Mouse (Mus musculus): ENCODE results near the gene Cacnb2. TPM values are rescaled to one million over a fixed set of nuclear protein-coding genes. Genes with fewer than 3 reads are reported as not detected.

Gene Cacnb2
- polyA plus RNA-seq, 1 experiment from 2014 or later: 2.2 TPM

DNA sequence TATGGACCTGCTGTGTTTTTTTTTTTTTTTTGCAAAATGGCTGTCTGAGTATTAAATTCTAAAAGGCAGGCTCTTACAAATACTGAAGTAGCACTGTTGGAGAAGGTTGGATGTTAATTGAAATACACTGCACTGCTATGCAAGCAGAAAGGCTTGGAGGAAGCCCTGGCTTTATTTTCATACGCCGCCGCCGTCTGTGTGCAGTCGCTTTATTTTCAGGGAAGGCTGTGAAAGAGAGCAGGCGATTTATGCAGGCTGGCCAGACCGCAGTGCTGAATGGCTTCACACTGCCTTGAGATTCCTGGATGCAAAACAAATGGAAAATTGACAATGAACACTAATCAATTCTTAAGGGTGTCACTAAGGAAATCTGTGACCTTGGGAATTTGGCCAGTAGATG, 137.5 kb downstream of the Cacnb2 start:
- H3K4me1 ChIP-seq: peaks cover 8% of the 10 kb centered on the region
- no peak overlapping the region for H3K4me3 ChIP-seq
- DNase-seq (ENCODE audit: low spot score): no peak
- H3K27ac ChIP-seq (replicated peaks): no peak overlapping the region
- H3K9me3 ChIP-seq: no peaks in the 10 kb centered on the region
- H3K27me3 ChIP-seq (replicated peaks; ENCODE audit: low read depth, poor library complexity, severe bottlenecking): no peaks in the 10 kb centered on the region
- no peaks in the 10 kb centered on the region for H3K36me3 ChIP-seq (replicated peaks)
- 72% methylated on average over 7 of the region's 7 CpGs for WGBS

DNA sequence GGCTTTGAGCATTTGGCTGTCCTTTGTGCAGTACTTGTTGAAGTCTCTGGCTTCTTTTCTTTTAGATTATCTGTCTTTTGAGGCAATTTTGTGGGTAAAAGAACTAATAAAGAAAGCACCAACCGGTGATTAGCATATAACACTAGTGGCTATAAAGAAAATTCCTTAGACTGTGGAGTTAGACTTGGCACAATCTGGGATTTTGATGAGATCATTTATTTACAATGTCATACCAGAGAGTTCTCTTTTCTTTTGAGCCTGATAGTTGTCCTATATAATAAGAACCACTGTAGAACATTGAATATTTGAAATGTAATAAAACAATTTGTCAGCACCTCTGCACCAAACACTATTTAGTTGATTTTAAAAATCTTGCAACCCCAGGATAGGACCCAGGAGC, 141.9 kb downstream of the Cacnb2 start:
- 90% methylated on average over 1 of the region's 1 CpGs for WGBS
- Histone ChIP-seq H3K36me3 (replicated peaks) (no peaks in the 10 kb centered on the region), H3K4me3 (no peak overlapping the region), H3K27me3 (replicated peaks; ENCODE audit: low read depth, poor library complexity, severe bottlenecking) (no peaks in the 10 kb centered on the region), H3K27ac (replicated peaks) (no peak overlapping the region), H3K4me1 (no peaks in the 10 kb centered on the region), H3K9me3 (no peaks in the 10 kb centered on the region)
- DNase-seq (ENCODE audit: low spot score): no peak

DNA sequence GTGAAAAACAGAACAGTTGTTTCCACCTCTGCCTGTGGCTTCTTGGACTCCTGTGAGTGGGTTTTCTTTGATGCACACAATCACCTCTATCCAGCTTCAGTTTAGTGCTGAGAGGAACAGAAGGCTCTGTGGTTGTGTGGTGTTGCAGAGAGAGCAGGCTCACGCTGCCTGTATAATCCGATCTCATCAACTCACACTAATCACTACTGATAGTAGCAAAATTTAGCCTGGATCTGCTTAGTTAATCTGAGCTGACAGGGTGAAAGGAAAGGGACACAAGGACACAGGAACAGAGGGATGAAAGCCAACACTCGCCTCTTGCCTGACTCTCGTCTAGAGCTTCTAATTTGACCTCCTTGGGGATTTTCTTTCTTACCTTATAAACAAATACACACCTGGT, 160.0 kb downstream of the Cacnb2 start:
- H3K27ac ChIP-seq (replicated peaks): no peak overlapping the region
- 53% methylated on average over 4 of the region's 4 CpGs for WGBS
- no peaks in the 10 kb centered on the region for H3K9me3 ChIP-seq
- DNase-seq (ENCODE audit: low spot score): no peak
- H3K36me3 ChIP-seq (replicated peaks): no peaks in the 10 kb centered on the region
- no peaks in the 10 kb centered on the region for H3K27me3 ChIP-seq (replicated peaks; ENCODE audit: low read depth, poor library complexity, severe bottlenecking)
- H3K4me1 ChIP-seq: no peaks in the 10 kb centered on the region
- H3K4me3 ChIP-seq: no peak overlapping the region

DNA sequence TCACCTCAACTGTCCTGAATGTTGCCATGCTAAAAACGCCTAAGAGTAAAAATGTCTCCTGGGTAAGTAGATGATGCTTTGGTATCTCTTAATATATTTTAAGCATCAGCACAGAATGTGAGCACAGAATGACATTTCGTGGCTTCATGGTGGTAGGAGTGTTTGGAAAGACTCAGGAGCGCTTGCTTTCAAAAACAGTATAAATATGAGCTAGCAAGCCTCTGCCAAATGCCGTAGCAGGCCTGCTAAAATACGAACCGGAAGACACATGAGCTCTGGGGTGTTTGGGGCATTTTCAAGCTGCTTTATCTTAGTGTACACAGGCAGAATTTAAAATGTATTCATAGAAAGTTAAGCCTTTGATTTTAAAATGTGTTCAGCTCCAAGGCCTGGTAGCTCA, 161.0 kb downstream of the Cacnb2 start:
- 87% methylated on average over 6 of the region's 6 CpGs for WGBS
- no peaks in the 10 kb centered on the region for H3K27me3 ChIP-seq (replicated peaks; ENCODE audit: low read depth, poor library complexity, severe bottlenecking)
- no peaks in the 10 kb centered on the region for H3K4me1 ChIP-seq
- no peak for DNase-seq (ENCODE audit: low spot score)
- no peak overlapping the region for H3K27ac ChIP-seq (replicated peaks)
- no peaks in the 10 kb centered on the region for H3K36me3 ChIP-seq (replicated peaks)
- no peaks in the 10 kb centered on the region for H3K9me3 ChIP-seq
- H3K4me3 ChIP-seq: no peak overlapping the region

DNA sequence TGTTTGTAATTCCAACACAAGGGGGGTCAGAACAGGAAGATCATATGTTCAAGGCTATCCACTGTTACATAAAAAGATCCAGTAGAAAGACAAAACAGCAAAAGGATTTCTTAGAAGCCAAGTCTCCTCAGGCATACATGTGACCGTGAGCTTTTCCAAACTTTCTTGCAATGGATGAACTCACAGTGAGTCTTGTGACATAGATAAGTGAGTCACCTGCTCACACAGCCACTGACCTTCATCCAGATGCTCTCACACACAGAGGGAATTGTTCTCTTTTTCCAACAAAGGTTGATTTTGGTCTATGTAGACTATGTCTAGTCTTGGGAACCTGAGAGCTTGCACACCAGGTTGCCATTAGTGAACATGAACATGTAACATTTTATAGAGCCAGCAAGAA, 166.6 kb downstream of the Cacnb2 start:
- DNase-seq (ENCODE audit: low spot score): no peak
- Histone ChIP-seq H3K4me1 (no peaks in the 10 kb centered on the region), H3K4me3 (no peak overlapping the region), H3K27me3 (replicated peaks; ENCODE audit: low read depth, poor library complexity, severe bottlenecking) (no peaks in the 10 kb centered on the region), H3K36me3 (replicated peaks) (no peaks in the 10 kb centered on the region), H3K27ac (replicated peaks) (no peak overlapping the region), H3K9me3 (no peaks in the 10 kb centered on the region)
- WGBS: 96% methylated on average over 1 of the region's 1 CpGs

DNA sequence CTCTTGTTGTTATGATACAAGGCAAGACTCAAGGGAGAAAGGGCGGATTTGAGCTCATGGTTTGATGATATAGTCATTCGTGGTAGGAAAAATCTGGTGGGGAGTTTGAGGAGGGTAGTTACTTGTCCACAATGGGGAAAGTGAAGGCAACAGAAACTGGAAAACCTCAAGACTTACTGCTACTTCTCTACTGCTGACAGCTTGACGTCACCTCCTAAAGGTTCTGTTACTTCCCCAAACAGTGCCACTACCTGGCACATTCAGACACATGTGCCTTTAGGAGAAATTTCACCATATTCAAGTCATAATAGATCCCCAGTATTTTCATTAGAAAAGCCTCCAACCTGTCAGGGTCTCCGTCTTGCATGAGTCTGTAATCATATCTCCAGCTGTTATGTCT, 167.7 kb downstream of the Cacnb2 start:
- Histone ChIP-seq H3K9me3 (no peaks in the 10 kb centered on the region), H3K36me3 (replicated peaks) (no peaks in the 10 kb centered on the region), H3K27ac (replicated peaks) (no peak overlapping the region), H3K27me3 (replicated peaks; ENCODE audit: low read depth, poor library complexity, severe bottlenecking) (no peaks in the 10 kb centered on the region), H3K4me1 (no peaks in the 10 kb centered on the region), H3K4me3 (no peak overlapping the region)
- WGBS: 84% methylated on average over 4 of the region's 4 CpGs
- no peak for DNase-seq (ENCODE audit: low spot score)

DNA sequence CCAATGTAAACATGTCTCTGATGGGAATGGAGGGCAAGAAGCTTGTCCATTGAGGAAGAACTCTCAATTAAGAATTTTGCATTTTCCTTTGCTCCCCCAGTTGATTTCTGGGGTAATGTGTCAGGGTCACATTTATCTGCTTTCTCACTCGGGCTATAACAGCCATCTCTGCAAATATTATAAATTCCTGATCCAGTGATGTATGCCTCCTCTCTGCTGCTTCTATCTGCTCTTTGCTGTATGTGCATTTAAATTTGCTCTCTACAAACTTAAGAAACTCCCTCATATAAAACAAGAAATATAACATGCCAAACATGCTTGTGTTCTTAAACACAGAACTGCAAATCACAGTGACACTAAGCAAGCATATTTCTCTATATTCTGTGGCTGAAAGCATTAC, 171.5 kb downstream of the Cacnb2 start:
- 77% methylated on average over 1 of the region's 1 CpGs for WGBS
- H3K27me3 ChIP-seq (replicated peaks; ENCODE audit: low read depth, poor library complexity, severe bottlenecking): no peaks in the 10 kb centered on the region
- H3K9me3 ChIP-seq: no peaks in the 10 kb centered on the region
- no peak for DNase-seq (ENCODE audit: low spot score)
- no peak overlapping the region for H3K4me3 ChIP-seq
- H3K4me1 ChIP-seq: no peaks in the 10 kb centered on the region
- no peaks in the 10 kb centered on the region for H3K36me3 ChIP-seq (replicated peaks)
- H3K27ac ChIP-seq (replicated peaks): no peak overlapping the region

DNA sequence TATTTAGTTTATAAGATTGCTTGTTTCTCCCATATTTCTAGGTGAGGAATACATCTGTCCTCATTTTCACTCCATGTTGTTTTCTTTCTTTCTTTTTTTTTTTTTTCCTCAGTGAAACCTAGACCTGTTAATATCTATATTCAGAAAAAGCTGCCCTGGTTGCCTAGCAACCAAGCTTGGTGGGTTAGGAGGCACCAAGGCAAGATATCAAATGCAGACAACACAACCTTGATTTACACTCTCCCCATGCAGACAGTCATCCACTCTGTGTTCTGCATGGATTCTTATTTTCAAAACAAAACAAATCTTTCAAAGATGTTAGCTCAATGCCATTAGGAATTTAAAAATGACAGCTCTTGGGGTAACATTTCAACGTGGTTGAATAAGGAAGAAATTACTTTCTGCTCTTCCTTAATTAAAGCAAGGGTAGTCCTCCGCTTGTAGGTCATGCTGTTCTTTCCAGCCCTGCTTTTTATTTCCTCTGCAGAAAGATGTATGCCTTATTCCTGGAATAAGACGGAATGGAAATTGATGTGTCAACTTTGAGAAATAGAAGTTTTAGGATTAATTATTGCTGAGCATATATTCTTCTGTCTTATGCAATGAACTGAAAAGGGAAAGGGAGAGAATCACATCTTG, 172.1 kb downstream of the Cacnb2 start:
- Histone ChIP-seq H3K9me3 (no peaks in the 10 kb centered on the region), H3K4me3 (no peak overlapping the region), H3K27me3 (replicated peaks; ENCODE audit: low read depth, poor library complexity, severe bottlenecking) (no peaks in the 10 kb centered on the region), H3K4me1 (no peaks in the 10 kb centered on the region), H3K36me3 (replicated peaks) (no peaks in the 10 kb centered on the region), H3K27ac (replicated peaks) (no peak overlapping the region)
- WGBS: 74% methylated on average over 3 of the region's 3 CpGs
- no peak for DNase-seq (ENCODE audit: low spot score)

DNA sequence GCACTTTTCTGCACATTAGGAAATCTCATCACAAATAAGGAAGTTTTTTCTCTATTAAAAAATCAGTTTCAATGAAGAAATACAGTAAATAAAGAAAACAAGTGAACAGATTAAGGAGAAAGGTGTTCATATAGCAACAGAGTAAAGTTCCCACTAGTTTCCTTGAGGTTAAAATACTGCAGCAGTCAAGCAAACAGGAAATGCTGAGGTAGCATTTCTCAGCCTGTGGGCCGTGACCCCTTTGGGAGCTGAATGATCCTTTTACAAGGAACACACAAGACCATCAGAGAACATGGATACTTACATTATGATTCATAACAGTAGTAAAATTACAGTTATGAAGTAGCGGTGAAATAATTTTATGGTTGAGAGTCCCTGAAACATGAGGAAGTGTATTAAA, 185.1 kb downstream of the Cacnb2 start:
- H3K4me3 ChIP-seq: no peak overlapping the region
- no peak overlapping the region for H3K27ac ChIP-seq (replicated peaks)
- no peaks in the 10 kb centered on the region for H3K4me1 ChIP-seq
- no peaks in the 10 kb centered on the region for H3K27me3 ChIP-seq (replicated peaks; ENCODE audit: low read depth, poor library complexity, severe bottlenecking)
- H3K36me3 ChIP-seq (replicated peaks): no peaks in the 10 kb centered on the region
- no peaks in the 10 kb centered on the region for H3K9me3 ChIP-seq
- no peak for DNase-seq (ENCODE audit: low spot score)
- WGBS: 87% methylated on average over 2 of the region's 2 CpGs

DNA sequence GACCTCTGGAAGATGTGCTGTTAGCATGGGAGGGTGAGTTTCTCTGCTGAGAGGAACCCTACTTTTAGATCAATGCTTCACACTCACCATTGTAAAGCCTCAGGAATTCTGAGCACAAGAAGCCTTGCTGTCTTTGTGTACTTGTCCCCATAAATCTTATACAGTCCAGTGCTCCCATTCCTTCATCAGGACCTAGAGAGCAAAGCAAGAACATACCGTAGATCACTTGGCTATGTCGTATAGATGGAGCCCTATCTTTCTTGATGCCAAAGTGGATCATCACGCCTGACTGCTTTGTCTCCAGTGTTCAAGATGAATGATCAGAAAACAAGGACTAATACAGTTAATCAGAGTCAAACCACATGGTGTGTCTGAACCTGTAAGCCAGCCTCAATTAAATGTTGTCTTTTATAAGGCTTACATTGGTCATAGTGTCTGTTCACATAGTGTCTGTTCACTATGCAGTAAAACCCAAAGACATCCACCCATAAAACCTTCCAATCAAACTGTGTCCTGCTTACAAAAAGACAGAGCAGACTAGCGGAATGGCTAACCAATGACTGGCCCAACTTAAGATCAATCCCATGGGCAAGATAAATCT, 198.7 kb downstream of the Cacnb2 start:
- no peak for DNase-seq (ENCODE audit: low spot score)
- peaks cover 8% of the 10 kb centered on the region for H3K4me1 ChIP-seq
- no peak overlapping the region for H3K4me3 ChIP-seq
- no peaks in the 10 kb centered on the region for H3K9me3 ChIP-seq
- no peaks in the 10 kb centered on the region for H3K27me3 ChIP-seq (replicated peaks; ENCODE audit: low read depth, poor library complexity, severe bottlenecking)
- H3K36me3 ChIP-seq (replicated peaks): no peaks in the 10 kb centered on the region
- H3K27ac ChIP-seq (replicated peaks): no peak overlapping the region
- 84% methylated on average over 4 of the region's 4 CpGs for WGBS

DNA sequence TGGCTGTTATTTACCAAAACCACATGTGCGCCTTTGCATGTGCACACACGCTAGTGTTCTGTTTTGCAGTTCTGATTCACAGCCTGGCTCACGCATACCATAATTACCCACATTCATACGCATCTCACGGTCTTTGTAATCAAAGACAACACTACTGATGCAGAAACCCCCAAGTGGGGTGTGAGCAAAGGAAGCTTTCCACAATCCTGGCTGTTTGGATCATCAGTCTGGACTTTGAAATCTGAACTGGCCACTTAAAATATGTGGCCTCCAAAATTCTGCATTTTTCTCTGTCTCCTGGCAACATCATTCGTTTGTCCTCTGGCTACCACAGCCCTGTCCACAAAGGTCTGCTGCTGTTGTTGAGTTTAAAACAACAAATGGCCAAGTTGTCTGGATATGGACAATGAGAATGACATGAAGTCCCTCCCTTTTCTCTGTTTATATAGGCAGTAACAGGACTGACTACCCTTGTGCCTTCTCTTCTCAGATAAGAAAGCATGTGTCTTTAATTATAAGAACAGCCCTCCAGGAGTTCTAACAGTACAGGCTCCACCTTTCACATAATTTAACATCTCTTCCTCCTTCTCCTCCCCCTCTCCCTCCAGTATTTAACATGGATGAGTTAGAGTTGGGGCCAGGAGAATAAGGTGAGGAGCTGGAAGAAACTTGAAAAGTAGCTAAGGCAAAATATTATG, 204.9 kb downstream of the Cacnb2 start:
- DNase-seq (ENCODE audit: low spot score): peak; percentile 16
- 53% methylated on average over 6 of the region's 6 CpGs for WGBS
- no peak overlapping the region for H3K4me3 ChIP-seq
- peaks cover 22% of the 10 kb centered on the region for H3K4me1 ChIP-seq
- no peaks in the 10 kb centered on the region for H3K36me3 ChIP-seq (replicated peaks)
- no peaks in the 10 kb centered on the region for H3K9me3 ChIP-seq
- H3K27me3 ChIP-seq (replicated peaks; ENCODE audit: low read depth, poor library complexity, severe bottlenecking): no peaks in the 10 kb centered on the region
- H3K27ac ChIP-seq (replicated peaks): peak overlapping the region; percentile 45; the same call in 1 of the 2 replicates

DNA sequence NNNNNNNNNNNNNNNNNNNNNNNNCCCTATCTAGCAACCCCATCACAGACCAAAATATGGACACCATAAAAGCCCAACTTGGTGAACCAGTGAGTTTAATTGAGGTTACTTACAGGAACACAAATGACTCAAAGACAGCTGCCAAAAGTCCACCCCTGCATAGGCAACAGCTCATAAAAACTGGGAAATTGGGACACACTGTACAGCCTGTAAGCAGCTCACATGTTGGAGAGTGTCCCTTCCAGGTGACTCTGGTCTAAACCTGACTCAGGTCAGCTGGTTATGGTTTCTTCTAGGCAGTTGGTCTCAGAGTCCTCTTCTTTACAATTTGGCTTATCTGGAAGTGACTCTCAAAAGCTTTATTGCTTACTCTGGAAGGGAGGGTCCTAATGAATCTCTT, 212.1 kb downstream of the Cacnb2 start:
- no peaks in the 10 kb centered on the region for H3K9me3 ChIP-seq
- no peaks in the 10 kb centered on the region for H3K4me1 ChIP-seq
- H3K4me3 ChIP-seq: no peak overlapping the region

DNA sequence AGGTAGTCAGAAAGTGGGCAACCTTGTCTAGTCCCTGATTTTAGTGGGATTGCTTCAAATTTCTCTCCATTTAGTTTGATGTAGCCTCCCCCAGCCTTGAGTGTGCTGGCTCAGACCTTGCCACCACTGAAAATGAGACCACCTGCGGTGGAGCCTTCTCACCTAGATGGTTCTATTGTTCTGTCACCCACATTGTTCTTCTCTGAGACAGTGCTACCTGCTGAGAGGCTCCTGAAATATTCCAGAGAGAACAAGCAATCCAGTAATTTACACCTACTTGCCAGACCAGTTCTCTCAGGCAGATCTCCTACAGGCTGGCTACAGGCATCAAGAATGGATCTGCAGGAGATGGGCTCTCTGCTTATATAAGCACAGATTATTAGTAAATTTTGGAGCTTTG, 215.8 kb downstream of the Cacnb2 start:
- Histone ChIP-seq H3K27ac (replicated peaks) (no peak overlapping the region), H3K4me3 (no peak overlapping the region), H3K36me3 (replicated peaks) (no peaks in the 10 kb centered on the region), H3K27me3 (replicated peaks; ENCODE audit: low read depth, poor library complexity, severe bottlenecking) (no peaks in the 10 kb centered on the region), H3K9me3 (no peaks in the 10 kb centered on the region), H3K4me1 (peaks cover 5% of the 10 kb centered on the region)
- 44% methylated on average over 1 of the region's 1 CpGs for WGBS
- DNase-seq (ENCODE audit: low spot score): no peak

More for the DNA sequence above, 212.1 kb downstream of the Cacnb2 start:
- Histone ChIP-seq H3K27ac (replicated peaks) (no peak overlapping the region), H3K27me3 (replicated peaks; ENCODE audit: low read depth, poor library complexity, severe bottlenecking) (no peaks in the 10 kb centered on the region), H3K36me3 (replicated peaks) (no peaks in the 10 kb centered on the region)
- no peak for DNase-seq (ENCODE audit: low spot score)
